Mouse (Mus musculus): ENCODE data around the gene Abcc8.

- TF ChIP-seq CTCF (IDR thresholded peaks at IDR 0.05; ENCODE audit: control insufficient read depth, insufficient read depth, low read length) (no peak), POLR2A (IDR thresholded peaks at IDR 0.05; ENCODE audit: borderline replicate concordance, control insufficient read depth, low read depth, low read length) (no peak)
These were observed 11.9 kb downstream of the Abcc8 start for GRCm38 (mm10) chr7:46167901-46168300.

Measured in bone marrow, adult 2 months (tissue).